Mouse (Mus musculus) layer of hippocampus, adult 8-10 months (tissue): ENCODE results near the gene Aurkb. TPM values are rescaled to one million over a fixed set of nuclear protein-coding genes. Genes with fewer than 3 reads are reported as not detected.
A peak's percentile ranks its signal among the peaks of the same experiment; 100 is the strongest.
"Not testable (repeated sequence)": the region's sequence is repeated elsewhere in the genome, so short reads cannot be mapped to it uniquely, and the experiment has no call there.

ENCODE experiments used
- DNase-seq, 2 experiments: peaks; one replicate each; pipeline ENCODE4 v3.0.0; 2022; ENCODE audit warnings: low spot score in 2 of 2
- total RNA-seq, 4 experiments: library from RNA; stranded (reverse); gene quantifications; 2 replicates each; pipeline ENCODE4 v1.2.4; 2022

The Aurkb gene
- total RNA-seq, result 1 to 10 TPM in 2 of 4 experiments, under 1 TPM in 2; 0.52 to 1.6 (median 0.88) TPM

DNA sequence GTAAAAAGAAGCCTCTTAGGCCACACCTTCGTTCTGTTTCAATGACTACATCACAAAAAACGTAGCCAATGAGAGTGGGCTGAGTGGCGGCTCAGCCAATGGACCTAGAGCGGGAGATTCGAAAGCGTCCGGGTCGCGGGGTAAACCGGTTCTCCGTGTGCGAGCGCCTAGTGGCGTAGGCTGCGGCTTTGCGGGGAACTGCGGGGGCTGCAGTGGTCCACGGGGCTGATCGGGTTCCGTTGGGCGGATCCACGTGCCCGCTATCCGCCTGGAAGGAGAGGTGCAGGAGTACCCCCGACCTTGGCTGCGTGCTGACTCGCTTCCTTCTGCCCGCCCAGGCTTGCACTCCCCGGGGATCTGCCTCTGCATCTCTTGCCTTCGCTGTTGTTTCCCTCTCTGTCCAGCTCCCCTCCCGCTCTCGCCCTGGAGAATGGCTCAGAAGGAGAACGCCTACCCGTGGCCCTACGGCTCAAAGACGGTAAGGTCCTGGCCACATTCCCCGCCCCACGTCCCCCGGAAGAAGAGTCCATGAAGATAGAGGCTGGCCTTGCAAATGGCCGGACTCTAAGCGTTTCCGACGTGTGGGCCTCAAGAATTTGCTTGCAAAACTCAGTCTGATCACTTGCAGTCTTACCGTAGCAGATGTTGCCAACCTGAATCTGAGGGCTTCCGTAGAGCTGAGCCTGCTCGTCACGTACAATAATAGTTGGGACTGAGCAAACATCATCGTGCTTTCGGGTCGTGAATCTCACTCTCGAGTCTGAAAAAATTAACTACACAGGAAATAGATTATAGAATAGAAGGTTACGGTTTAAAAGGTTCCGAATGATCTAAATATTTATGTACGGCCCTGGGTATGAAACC is at the start of gene Aurkb:
Gene Aurkb (plus strand): TSS at position 117 of the 864 bp plus-strand sequence.
- DNase-seq, result no peak

DNA sequence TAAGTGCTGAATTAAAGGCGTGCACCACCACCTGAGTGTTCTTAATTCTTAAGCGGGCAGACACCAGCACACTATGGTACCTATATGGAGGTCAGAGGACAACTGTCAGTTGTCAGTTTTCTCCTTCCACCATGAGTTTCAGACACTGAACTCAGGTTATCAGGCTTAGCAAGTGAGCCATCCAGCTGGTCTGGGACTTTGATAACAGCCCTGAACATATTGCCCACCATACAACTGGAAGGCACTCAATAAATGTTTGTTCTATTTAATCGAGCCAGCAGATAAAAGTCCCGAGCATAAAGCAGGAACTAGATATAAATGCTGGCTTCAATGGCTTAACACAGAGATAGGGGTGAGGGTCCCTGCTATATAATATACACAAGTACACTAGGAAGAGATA is 48.4 kb upstream of the Aurkb start:
- DNase-seq, result no peak

DNA sequence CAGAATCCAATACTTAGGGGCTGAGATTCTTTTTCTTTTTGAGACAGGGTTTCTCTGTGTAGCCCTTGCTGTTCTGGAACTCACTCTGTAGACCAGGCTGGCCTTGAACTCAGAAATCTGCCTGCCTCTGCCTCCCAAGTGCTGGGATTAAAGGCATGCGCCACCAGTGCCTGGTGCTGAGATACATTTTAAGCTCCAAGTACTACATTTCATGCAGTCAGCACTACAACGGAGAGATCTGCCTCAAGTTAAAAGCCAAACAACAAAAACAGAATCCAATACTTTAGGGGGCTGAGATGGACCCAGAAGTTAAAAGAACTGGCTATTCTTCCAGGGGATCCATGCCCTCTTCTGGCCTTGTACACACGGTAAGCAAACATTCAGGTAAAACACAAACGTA is 42.7 kb upstream of the Aurkb start:
- not testable (repeated sequence) for DNase-seq

DNA sequence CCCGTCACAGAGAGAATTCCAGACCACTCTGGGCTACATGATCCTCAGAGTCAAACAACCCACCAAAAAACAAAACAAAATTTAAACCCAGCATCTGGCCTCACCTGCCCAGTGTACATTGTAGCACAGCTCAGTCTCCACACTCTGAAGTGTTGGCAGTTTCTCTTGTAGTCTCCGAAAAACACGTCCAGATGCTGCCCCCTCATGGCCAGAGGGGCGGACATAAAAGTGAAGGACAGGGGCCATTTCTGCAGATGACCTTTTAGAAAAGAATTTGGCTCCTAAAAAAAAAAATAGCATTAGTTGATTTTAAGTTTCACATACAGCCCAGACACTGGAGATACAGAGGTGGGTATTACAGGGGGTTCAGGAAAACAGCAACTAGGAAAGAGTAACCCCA is 41.9 kb upstream of the Aurkb start:
- DNase-seq, result no peak

DNA sequence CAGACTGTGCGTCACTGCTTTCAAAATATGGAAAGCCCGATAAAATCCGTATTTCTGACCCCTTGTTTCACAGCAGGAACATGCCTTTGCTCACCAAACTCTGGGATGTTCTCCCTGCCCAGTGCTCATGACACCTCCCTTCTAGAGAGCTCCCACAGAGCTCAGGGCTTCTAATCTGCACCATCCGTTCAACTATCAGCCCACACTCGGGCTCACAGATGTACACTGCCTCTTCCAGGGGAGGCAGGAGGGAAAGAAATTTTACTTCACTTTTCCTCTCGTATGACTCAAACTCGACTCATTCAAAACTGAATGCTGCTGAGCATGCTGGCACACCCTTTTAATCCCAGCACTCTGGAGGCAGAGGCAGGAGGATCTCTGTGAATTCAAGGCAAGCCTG is 40.3 kb upstream of the Aurkb start:
- DNase-seq, result no peak

DNA sequence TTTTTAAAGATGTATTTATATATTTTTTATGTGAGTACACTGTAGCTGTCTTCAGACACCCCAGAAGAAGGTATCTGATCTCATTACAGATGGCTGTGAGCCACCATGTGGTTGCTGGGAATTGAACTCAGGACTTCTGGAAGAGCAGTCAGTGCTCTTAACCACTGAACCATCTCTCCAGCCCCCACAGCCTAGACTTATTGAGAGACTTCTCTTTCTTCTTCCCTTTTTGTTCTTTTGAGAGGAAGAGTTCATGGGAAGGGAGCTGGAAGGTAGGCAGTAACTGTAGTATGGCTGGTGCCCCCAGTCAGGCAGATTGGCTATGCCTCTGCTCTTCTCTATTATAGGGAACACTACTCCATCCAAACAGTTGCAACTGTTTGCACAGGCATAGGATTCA is 38.9 kb upstream of the Aurkb start:
- DNase-seq, result not testable (repeated sequence)

DNA sequence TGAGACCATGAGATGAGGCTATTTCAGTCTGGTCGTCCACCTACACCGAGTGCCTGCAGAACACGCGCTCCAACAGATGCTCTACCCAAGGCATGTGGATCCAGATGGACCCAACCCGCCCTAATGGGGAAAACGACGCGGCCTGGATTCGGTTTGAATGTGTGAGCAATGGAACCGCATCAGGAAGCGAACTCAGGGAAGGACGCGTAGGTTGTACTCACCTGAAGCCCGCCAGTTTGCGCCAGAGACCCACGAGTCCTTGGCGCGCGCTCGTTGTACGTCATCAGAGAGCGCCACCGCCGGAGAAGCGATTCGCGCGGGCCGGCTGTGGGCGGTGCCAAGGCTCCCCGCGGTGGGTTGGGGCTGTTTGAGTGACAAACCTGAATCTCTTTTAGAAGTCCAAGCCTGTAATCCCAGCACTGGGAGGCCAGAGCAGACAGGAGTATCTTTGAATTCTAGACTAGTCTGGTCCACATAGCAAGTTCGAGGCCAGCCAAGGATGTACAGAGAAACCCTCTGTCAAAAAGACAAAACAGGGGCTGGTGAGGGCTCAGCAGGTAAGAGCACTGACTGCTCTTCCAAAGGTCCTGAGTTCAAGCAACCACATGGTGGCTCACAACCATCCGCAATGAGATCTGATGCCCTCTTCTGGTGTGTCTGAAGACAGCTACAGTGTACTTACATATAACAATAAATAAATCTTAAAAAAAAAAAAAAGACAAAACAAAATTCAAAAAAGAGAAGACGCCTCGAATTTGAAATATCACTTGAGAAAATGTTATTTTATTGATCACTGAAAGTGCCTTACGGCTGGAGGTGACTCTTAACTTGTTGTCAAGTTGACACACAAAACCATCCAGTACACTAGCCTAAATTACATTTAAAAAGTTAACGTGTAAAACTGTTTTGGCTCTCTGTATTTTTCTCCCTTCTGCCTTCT is 37.0 kb upstream of the Aurkb start, which contains the start of gene Pfas:
Gene Pfas (minus strand): TSS at position 279 of the 940 bp plus-strand sequence.
- peak; percentile 88 to 90 for DNase-seq

DNA sequence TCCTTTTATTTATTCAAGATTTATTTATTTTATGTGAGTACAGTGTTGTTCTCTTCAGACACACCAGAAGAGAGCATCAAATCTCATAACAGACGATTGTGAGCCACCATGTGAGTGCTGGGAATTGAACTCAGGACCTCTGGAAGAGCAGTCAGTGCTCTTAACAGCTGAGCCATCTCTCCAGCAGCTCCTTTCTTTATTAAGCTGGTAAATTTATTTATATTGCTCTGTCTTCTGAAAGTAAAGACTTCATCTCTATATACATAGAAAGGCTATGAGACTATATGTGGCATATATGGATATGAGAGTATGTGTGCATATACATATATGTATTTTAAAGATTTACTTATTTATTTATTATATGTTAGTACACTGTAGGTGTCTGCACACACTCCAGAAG is 35.9 kb upstream of the Aurkb start:
- no peak for DNase-seq

DNA sequence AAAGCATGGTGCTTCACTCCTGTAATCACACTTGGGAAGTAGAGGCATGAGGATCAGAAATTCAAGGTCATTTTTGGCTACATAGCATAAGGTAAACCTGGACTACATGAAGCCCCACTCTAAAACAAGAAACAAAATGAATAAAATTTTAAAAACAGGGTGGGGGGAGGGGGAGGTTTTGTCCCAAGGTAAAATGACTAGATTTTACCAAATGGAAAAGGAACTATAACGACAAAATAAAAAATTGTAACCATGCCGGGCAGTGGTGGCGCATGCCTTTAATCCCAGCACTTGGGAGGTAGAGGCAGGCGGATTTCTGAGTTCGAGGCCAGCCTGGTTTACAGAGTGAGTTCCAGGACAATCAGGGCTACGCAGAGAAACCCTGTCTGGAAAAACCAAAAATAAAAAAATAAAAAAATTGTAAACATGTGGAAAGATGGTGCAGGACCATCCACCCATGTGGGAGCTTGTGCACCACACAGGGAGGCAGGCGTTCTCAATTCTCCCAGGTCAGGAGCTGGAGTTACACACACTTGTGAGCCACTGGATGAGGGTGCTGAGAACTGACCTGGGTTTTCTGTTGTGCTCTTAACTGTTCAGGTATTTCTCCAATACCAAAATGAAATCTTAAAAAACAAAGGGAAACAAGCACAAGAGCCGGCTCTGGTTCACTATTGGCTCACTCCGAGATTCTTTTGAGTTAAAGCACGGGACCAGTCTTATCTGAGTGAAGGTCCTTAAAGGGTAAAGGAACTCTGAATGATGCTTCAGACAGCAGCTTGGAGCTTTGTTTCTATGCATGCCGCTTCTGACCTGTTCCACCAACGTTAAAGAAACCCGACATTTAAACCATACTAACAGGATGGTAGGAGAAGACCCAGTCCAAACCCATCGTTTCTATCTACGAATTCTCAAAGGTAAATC is 34.8 kb upstream of the Aurkb start:
- DNase-seq, result no peak

DNA sequence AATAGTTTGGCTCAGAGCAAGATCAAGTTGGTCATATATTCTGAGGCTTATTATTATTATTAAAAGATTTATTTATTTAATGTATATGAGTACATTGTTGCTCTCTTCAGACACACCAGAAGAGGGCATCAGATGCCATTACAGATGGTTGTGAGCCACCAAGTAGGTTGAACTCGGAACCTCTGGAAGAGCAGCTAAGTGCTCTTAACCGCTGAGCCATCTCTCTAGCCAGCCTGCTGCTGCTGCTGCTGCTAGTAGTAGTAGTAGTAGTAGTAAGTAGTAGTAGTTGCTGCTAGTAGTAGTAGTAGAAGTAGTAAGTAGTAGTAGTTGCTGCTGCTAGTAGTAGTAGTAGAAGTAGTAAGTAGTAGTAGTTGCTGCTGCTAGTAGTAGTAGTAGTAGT is 34.0 kb upstream of the Aurkb start:
- DNase-seq, result not testable (repeated sequence)

DNA sequence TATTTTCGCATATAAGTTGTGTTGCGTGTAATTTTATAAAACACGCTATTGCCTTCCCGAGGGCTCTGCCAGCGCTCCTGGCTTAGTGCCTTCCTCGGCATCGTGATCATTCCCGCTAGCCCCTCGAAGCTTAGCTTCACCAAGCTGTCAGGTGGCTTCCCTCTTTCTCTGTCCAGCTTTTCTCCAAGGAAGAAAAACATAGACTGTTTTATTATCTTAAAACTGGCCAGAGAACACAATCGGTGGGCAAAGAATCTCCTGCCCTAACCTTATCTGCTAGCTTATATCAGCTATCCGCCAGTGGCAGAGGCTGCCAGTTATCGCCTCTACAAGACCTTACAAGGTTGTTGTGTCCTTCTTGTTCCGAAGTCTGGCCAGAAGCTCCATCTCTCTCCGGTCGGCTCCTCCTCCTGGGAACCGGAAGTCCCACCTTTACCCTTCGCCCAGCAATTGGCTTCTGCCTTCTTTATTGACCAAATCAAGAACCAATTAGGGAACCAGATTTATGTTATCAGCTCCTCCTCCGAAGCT is 33.3 kb upstream of the Aurkb start:
- peak; percentile 87 to 88 for DNase-seq

DNA sequence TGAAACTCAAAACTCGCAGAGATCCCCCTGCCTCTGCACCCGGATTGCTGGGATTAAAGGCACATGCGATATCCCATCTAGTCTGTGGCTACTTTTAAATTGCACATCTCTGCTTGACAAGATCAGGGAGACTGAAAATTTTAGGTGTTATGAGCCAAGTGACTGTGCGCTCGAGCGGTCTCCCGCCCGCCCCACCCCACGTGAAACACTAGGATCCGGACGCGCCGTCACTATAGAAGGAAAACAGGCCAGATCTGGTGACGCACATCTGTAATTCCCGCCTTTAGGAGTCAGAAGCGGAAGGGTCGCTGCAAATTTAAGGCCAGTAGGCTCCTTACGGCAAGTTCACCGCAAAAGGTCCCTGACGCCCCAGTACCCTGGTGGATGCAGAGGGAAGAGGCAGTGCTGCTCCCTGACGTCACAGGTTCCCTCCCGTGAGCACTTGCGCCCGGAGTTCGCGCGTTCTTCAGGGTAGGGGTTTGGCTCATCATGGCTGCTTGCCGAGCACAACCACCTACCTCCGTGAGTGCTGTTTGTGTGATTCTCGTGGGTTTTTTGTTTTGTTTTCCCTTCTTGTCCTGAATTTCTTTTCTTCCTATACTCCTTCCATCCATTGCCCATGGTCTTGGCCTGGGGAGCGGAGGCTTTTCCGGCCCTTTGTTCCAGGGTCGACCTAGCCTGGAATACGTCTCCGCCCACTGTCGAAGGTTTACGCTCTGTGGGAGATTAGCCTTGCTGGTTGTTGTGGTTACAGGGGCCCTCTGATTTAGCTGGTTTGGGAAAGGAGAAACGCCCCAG is 29.6 kb upstream of the Aurkb start, which contains the start of gene Ctc1:
Gene Ctc1 (plus strand): TSS at position 268 of the 798 bp plus-strand sequence.
- DNase-seq, result peak; percentile 85 to 87

DNA sequence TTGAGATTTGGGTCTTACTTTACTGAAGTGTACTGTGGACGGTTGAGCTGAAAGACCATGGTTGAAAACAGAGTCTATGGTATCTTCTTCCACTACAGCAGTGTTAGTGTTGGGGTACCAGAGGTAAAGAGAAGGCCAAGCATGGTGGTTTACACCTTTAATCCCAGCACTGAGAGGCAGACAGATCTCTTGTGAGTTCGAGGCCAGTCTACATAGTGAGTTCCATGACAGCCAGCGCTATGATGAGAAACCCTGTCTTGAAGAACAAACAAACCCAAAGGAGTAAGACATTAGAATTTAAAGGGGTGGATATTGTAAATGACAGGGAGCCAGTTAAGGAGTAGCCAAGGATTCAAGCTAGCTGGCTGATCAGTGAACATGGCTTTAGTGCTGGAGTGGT is 28.7 kb upstream of the Aurkb start:
- DNase-seq, result no peak

DNA sequence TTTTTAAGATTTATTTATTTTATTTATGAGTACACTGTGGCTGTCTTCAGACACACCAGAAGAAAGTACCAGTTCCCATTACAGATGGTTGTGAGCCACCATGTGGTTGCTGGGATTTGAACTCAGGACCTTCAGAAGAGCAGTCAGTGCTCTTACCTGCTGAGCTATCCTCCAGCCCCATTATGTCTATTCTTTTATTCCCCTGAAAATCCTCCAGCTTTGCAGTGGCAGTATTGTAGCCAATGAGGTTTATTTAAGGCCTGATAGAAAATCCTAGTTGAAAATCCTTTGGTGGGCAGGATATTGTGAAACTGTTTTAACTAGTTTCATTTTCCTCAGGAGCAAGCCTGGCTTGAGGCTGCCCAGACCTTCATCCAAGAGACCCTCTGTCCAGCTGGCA is 24.8 kb upstream of the Aurkb start:
- DNase-seq, result no peak

DNA sequence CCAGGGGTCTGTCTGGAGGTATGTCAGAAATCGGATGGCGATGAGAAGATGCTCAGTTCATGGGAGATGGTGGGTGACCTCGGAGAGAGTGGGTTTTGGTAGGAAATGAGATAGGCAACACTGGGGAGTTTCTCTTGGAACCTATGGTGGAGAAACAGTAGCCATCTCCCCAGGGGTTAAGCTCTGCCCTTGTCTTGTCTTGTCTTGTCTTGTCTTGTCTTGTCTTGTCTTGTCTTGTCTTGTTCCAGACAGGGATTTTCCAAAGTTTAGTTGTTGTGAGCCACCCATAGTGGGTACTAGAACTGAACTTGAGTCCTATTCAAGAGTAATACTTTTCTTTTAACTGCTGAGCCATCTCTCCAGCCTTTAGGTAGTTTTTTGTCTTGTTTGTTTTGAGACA is 18.9 kb upstream of the Aurkb start:
- no peak for DNase-seq

DNA sequence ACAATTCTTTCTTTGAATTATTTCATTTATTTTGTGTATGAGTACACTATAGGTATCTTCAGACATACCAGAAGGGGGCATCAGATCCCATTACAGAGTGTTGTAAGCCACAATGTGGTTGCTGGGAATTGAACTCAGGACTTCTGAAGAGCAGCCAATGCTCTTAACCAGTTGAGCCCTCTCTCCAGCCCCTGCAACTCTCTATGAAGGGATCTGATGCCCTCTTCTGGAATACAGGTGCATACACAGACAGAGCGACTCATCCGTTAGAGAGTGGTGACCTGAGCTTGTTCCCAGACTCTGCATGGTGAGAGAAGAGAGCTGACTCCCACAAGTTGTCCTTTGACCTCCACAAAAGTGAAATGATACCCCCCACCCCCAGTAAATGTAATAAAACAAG is 16.6 kb upstream of the Aurkb start:
- no peak for DNase-seq

DNA sequence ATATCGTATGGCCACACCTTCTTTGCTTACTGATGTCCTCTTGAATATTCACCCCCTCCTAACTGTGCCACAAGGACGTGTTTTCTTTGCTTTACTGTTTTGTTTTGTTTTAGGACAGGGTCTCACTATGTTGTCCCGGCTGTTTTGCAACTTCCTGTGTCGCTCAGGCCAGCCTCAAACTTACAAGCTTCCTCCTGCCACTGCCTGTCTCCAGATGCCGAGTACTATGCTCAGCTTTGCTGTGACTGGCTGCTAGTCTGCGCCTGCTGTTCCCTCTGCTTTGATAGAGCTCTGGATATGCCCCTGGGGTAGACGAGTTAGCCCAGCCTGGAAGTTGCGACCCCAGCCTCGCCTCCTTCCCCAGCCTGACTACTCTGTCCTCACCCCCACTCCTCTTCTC is 11.9 kb upstream of the Aurkb start:
- no peak for DNase-seq

DNA sequence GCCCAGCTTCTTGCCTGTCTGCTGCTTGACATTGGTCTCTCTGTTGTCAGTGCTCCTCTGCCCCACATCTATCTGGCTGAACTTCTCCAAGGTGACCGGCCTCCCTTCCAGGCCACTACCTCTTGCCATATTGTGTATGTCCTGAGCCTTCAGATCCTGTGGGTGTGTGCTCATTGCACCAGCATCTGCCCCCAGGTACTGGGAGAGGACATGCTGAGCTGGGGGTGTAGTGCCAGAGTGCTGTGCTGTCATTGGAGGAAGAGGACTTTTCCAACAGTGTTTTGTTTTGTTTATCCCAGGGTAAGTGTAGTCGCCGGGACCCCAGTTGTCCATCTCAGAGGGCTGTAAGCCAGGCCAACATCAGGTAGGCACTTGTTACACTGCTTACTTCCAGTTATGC is 10.9 kb upstream of the Aurkb start:
- no peak for DNase-seq

DNA sequence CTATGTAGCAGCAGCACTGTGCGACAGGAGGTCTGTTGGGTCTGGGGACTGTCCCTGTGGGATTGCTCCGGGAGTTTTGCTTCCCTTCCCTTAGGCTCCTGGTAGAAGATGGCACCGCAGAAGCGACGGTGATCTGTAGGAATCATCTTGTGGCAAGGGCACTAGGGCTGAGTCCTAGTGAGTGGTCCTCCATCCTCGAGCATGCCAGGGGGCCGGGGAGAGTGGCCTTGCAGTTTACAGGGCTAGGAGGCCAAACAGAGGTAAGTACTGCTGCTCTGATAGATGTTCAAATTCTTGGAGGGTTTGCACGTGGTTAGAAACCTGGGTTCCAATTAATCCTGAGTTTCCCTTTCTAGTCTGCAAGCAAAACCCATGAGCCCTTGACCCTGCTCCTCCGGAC is 10.0 kb upstream of the Aurkb start:
- DNase-seq, result no peak

DNA sequence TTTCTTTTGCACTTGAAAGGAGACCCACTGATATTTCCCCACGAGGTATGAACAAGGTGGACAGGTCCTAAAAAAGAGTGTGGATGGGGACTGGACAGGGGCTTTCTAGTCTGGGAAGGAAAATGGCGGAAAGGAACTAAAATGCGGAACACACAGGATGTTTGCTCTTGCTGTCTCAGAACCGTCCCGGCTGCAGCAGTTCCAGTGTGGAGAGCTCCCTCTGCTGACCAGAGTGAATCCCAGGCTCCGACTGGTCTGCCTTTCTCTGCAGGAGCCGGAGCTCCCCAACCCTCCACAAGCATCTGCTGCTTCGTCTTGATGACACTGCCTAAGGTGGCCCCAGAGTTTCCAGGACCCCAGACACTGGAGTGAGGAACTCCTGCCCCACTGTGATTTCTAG is 9.6 kb upstream of the Aurkb start:
- DNase-seq, result peak; percentile 90 to 92
